Mouse (Mus musculus) CH12.LX (cell line): Measurements from ENCODE around the gene Ssbp3. TPM values are rescaled to one million over a fixed set of nuclear protein-coding genes. Genes with fewer than 3 reads are reported as not detected.

Experiments
- DNase-seq: peaks from one replicate; pipeline ENCODE4 v3.0.0-alpha.2; 2013; ENCODE audit errors: extremely low read depth
- H3K27ac ChIP-seq: 2 replicates; pipeline ENCODE4 v1.5.1; 2012; ENCODE audit warnings: low read depth, mild to moderate bottlenecking, control low read depth, moderate library complexity; ENCODE audit not compliant: insufficient read depth
- H3K27me3 ChIP-seq: replicated peaks from 2 replicates; pipeline ENCODE3; 2012; ENCODE audit warnings: inconsistent platforms
- H3K36me3 ChIP-seq, 2 experiments: replicated peaks in 1 of 2; 2 replicates each; pipeline versions ENCODE3 to v1.6.1; 2012; ENCODE audit warnings: inconsistent platforms in 1 of 2, low read length in 1 of 2, mild to moderate bottlenecking in 1 of 2, mixed read lengths in 1 of 2, moderate library complexity in 1 of 2; ENCODE audit not compliant: control insufficient read depth in 1 of 2, insufficient read depth in 1 of 2
- H3K4me1 ChIP-seq, 2 experiments: 2 replicates each; pipeline ENCODE4 v1.6.1; 2012; ENCODE audit warnings: inconsistent platforms in 1 of 2, moderate library complexity in 1 of 2; ENCODE audit not compliant: insufficient read depth in 2 of 2, control insufficient read depth in 1 of 2
- H3K4me2 ChIP-seq: 2 replicates; pipeline ENCODE4 v1.6.1; 2012; ENCODE audit warnings: low read depth, mild to moderate bottlenecking, control low read depth; ENCODE audit not compliant: poor library complexity, insufficient read depth, severe bottlenecking
- H3K4me3 ChIP-seq, 3 experiments: fragments of 150-350 bp in 1 of 3; sonication (generic) in 1 of 3; replicated peaks in 1 of 3; 2 replicates each; pipeline versions ENCODE3 to v1.5.1; 2011 to 2012; ENCODE audit warnings: low read depth in 2 of 3, low read length in 2 of 3, mild to moderate bottlenecking in 2 of 3, moderate library complexity in 2 of 3, control low read depth in 1 of 3, improper control_type of control experiment in 1 of 3, inconsistent platforms in 1 of 3, mixed read lengths in 1 of 3; ENCODE audit not compliant: poor library complexity in 1 of 3
- H3K79me2 ChIP-seq: replicated peaks from 2 replicates; pipeline ENCODE4 v1.6.1; 2012; ENCODE audit warnings: mild to moderate bottlenecking, moderate library complexity; ENCODE audit not compliant: control insufficient read depth, poor library complexity, insufficient read depth, severe bottlenecking; ENCODE audit errors: extremely low read depth
- H3K9ac ChIP-seq: 2 replicates; pipeline ENCODE4 v1.6.1; 2012; ENCODE audit warnings: low read depth, mild to moderate bottlenecking, control low read depth, moderate library complexity; ENCODE audit not compliant: insufficient read depth
- H3K9me3 ChIP-seq: replicated peaks from 2 replicates; pipeline ENCODE3; 2012; ENCODE audit warnings: low read length, inconsistent platforms, mixed read lengths
- E2F4 ChIP-seq: IDR thresholded peaks from 2 replicates; pipeline ENCODE4 v1.6.1; 2011; ENCODE audit warnings: low read depth, low read length, improper control_type of control experiment; ENCODE audit not compliant: insufficient replicate concordance
- ELF1 ChIP-seq: IDR thresholded peaks from 2 replicates; pipeline ENCODE4 v1.6.1; 2014; ENCODE audit warnings: low read depth, mild to moderate bottlenecking, inconsistent platforms, low read length, improper control_type of control experiment
- EP300 ChIP-seq: IDR thresholded peaks from 2 replicates; pipeline ENCODE4 v1.6.1; 2011; ENCODE audit warnings: low read length, improper control_type of control experiment
- GABPA ChIP-seq: IDR thresholded peaks from 2 replicates; pipeline ENCODE4 v1.6.1; 2012; ENCODE audit warnings: low read depth, low read length, improper control_type of control experiment, inconsistent platforms; ENCODE audit not compliant: insufficient replicate concordance
- HCFC1 ChIP-seq: IDR thresholded peaks from 2 replicates; pipeline ENCODE4 v1.6.1; 2012; ENCODE audit warnings: low read depth, mild to moderate bottlenecking, inconsistent platforms, low read length, improper control_type of control experiment
- IRF4 ChIP-seq: IDR thresholded peaks from 2 replicates; pipeline ENCODE4 v1.6.1; 2014; ENCODE audit warnings: low read depth, mild to moderate bottlenecking, inconsistent platforms, low read length, improper control_type of control experiment
- MAFK ChIP-seq: IDR thresholded peaks from 2 replicates; pipeline ENCODE4 v1.6.1; 2011; ENCODE audit warnings: low read length, improper control_type of control experiment; ENCODE audit not compliant: insufficient replicate concordance
- MAX ChIP-seq: IDR thresholded peaks from 2 replicates; pipeline ENCODE4 v1.6.1; 2011; ENCODE audit warnings: low read length, improper control_type of control experiment
- MXI1 ChIP-seq: IDR thresholded peaks from 2 replicates; pipeline ENCODE4 v1.6.1; 2011; ENCODE audit warnings: mild to moderate bottlenecking, low read depth, low read length, improper control_type of control experiment
- MYC ChIP-seq: IDR thresholded peaks from 2 replicates; pipeline ENCODE4 v1.6.1; 2011; ENCODE audit warnings: low read depth, mild to moderate bottlenecking, improper control_type of control experiment, low read length
- PAX5 ChIP-seq: IDR thresholded peaks from 2 replicates; pipeline ENCODE4 v1.6.1; 2012; ENCODE audit warnings: low read length, inconsistent platforms, mixed read lengths
- SMC3 ChIP-seq: IDR thresholded peaks from 2 replicates; pipeline ENCODE4 v1.6.1; 2011; ENCODE audit warnings: low read depth, low read length, improper control_type of control experiment
- TBP ChIP-seq: conservative IDR thresholded peaks from 2 replicates; pipeline ENCODE4 v1.6.1; 2011; ENCODE audit warnings: low read depth, low read length, improper control_type of control experiment
- TCF12 ChIP-seq: IDR thresholded peaks from 2 replicates; pipeline ENCODE4 v1.6.1; 2014; ENCODE audit warnings: low read depth, mild to moderate bottlenecking, inconsistent platforms, low read length, improper control_type of control experiment
- ZC3H11A ChIP-seq: IDR thresholded peaks from 2 replicates; pipeline ENCODE4 v1.6.1; 2012; ENCODE audit warnings: low read depth, mild to moderate bottlenecking, inconsistent platforms, low read length, improper control_type of control experiment
- dilution Hi-C: fragments of 300-500 bp; cut with MboI; formaldehyde crosslinking; loops from 2 replicates; pipeline ENCODE4 v1.14.3; 2020; ENCODE audit warnings: low sequenced_read_pairs; ENCODE audit not compliant: extremely low pct_unique_long_range_greater_than_20kb, extremely low pct_ligation_motif_present
- in situ Hi-C: fragments of 300-500 bp; cut with MboI; formaldehyde crosslinking; loops from 3 replicates; pipeline ENCODE4 v1.14.3; 2019; ENCODE audit warnings: low sequenced_read_pairs, low pct_ligation_motif_present, low pct_unique_long_range_greater_than_20kb, mixed read lengths
- polyA plus RNA-seq: library from polyadenylated mRNA; unstranded; fragments of >175 nt; gene quantifications from 2 replicates; pipeline ENCODE4 v1.2.1, GENCODE M21; 2012; ENCODE audit warnings: low read depth; ENCODE audit not compliant: insufficient read length
- total RNA-seq, 2 experiments: library from RNA; depleted of rRNA; stranded (reverse); fragments of 300-350 nt in 1 of 2; fragments of >200 nt in 1 of 2; gene quantifications; 2 replicates each; pipeline ENCODE4 v1.2.3; 2012 to 2014

Ssbp3 gene
- total and polyA plus RNA-seq, 3 experiments: 32.4 to 129 (median 76.5) TPM

GRCm38 (mm10) chr4:106939223-106939918, 28.9 kb downstream of the Ssbp3 start:
- Histone ChIP-seq H3K27ac (peak overlapping the region; percentile 82), H3K4me3 (no peak overlapping the region), H3K9ac (peak overlapping the region; percentile 25; the same call in 1 of the 2 replicates), H3K27me3 (no peaks in the 10 kb centered on the region)
- peak; percentile 42 for DNase-seq
- no peak for TF ChIP-seq TCF12
- no peak for TF ChIP-seq MXI1
- no peak for TF ChIP-seq E2F4
- TF ChIP-seq PAX5: no peak
- no peak for TF ChIP-seq MAX
- TF ChIP-seq TBP: no peak
- TF ChIP-seq SMC3: no peak; the same call in 1 of the 2 replicates
- TF ChIP-seq MYC: no peak
- TF ChIP-seq, all 38 proteins: peak for 0
- Histone ChIP-seq H3K4me1 (peaks cover 86 to 98% of the 10 kb centered on the region in 2 experiments), H3K9me3 (no peaks in the 10 kb centered on the region), H3K4me2 (peak overlapping the region; percentile 68), H3K79me2 (peaks cover 10% of the 10 kb centered on the region; the same call in 1 of the 2 replicates), H3K36me3 (peaks cover 15 to 62% of the 10 kb centered on the region in 2 experiments)
- in situ Hi-C loops: no loop called here
- dilution Hi-C loops: no loop called here

DNA sequence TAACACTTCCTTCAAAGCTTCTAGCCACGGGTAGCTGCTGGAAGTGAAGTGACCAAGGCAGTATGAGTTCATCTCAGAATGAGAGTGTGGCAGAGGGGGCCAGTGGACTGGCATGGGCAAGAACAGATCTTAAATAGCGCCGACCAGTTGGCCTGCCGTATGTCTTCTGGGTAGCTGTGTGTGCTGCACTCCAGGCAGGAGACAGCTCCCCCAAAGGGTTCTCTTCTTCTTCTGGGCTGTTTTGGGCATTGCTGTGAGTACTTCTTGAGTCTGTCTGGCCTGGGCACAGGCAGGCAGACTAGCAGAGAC, 29.4 kb downstream of the Ssbp3 start:
- H3K9me3 ChIP-seq: no peaks in the 10 kb centered on the region
- 0 out of 2 replicates have a peak overlapping the region, but pooled peaks have one; percentile 82 for H3K27ac ChIP-seq
- H3K4me2 ChIP-seq: peak overlapping the region; percentile 68
- H3K36me3 ChIP-seq: peaks cover 11 to 61% of the 10 kb centered on the region in 2 experiments
- H3K27me3 ChIP-seq: no peaks in the 10 kb centered on the region
- in situ Hi-C loops (no loop called here), dilution Hi-C loops (no loop called here)
- no peak for DNase-seq
- H3K9ac ChIP-seq: peak overlapping the region; percentile 25; the same call in 1 of the 2 replicates
- TF ChIP-seq MXI1: no peak
- TF ChIP-seq TBP: no peak
- TF ChIP-seq IRF4: no peak
- no peak for TF ChIP-seq GABPA
- no peak for TF ChIP-seq MAFK
- no peak for TF ChIP-seq ZC3H11A
- TF ChIP-seq ELF1: no peak
- no peak for TF ChIP-seq HCFC1
- no peak for TF ChIP-seq EP300
- no peak for TF ChIP-seq MYC
- no peak for TF ChIP-seq E2F4
- peaks cover 84 to 98% of the 10 kb centered on the region in 2 experiments for H3K4me1 ChIP-seq
- H3K79me2 ChIP-seq: peaks cover 10% of the 10 kb centered on the region; the same call in 1 of the 2 replicates
- no peak overlapping the region for H3K4me3 ChIP-seq
